7 mouse cellular contexts compared by ENCODE assay signal in genomic region chr11:116101931-116102381, GRCm38 (mm10). TPM values are rescaled to one million over a fixed set of nuclear protein-coding genes. Genes with fewer than 3 reads are reported as not detected.
DNase-seq lines count a peak whose midpoint lies in the region; ATAC-seq and TF ChIP-seq lines count a peak whose summit lies in the region.

No protein-coding gene starts in this region.

- H3K27ac ChIP-seq in brown adipose tissue, adult 24 weeks (replicated peaks; ENCODE audit: low read depth, low read length): peak overlapping the region; percentile 51

- peak overlapping the region; percentile 48; the same call in 1 of the 2 replicates for H3K4me3 ChIP-seq in G1E (ENCODE audit: low read depth, low read length)
- no peak overlapping the region for H3K4me3 ChIP-seq in brown adipose tissue, adult 24 weeks (ENCODE audit: insufficient read depth, low read depth, low read length)

- no peak for ATAC-seq in G1E (ENCODE audit: extremely low read depth, insufficient number of reproducible peaks, low FRiP score, poor library complexity, severe bottlenecking)

- no peaks in the 10 kb centered on the region for H3K36me3 ChIP-seq in G1E (replicated peaks)

- peaks cover 5% of the 10 kb centered on the region; the same call in 1 of the 2 replicates for H3K27me3 ChIP-seq in G1E (ENCODE audit: insufficient read depth, low read length)

- DNase-seq in G1E (ENCODE audit: low spot score): no peak
- peak; percentile 84 to 89 for DNase-seq in heart, adult 9 months (ENCODE audit: low spot score in 2 of 2)
- DNase-seq in kidney, adult 9 months: peak; percentile 61
- DNase-seq in lung, postnatal 14 days: peak; percentile 59
- no peak for DNase-seq in layer of hippocampus, adult 11-12 months (ENCODE audit: low spot score)
- no peak for DNase-seq in ovary, postnatal 14 days (ENCODE audit: low spot score)

- H3K4me1 ChIP-seq in G1E (ENCODE audit: insufficient read depth, low read depth, low read length): peaks cover 80% of the 10 kb centered on the region
- peaks cover 42% of the 10 kb centered on the region for H3K4me1 ChIP-seq in brown adipose tissue, adult 24 weeks (ENCODE audit: control insufficient read depth, insufficient read depth, insufficient read length, low read length)

- H3K9me3 ChIP-seq in G1E (replicated peaks): peaks cover under 1% of the 10 kb centered on the region; the same call in 1 of the 2 replicates

- TF ChIP-seq CTCF in G1E (IDR thresholded peaks at IDR 0.05; ENCODE audit: low read depth, low read length): no peak

RNA-seq across cellular contexts. Expression of gene Wbp2, which starts 15.2 kb away (rescaled TPM):
- 160 and 169 TPM in 2 replicates for total RNA-seq in G1E (2014; fragmentation: Nextera tagmentation)
- total RNA-seq in G1E (2017): 55.9 and 61.6 TPM in 2 replicates
- polyA plus RNA-seq in G1E (2012): 499 and 545 TPM in 2 replicates
- 73.7 and 124 TPM in 2 replicates for polyA plus RNA-seq in brown adipose tissue, adult 24 weeks (2012; ENCODE audit: insufficient read depth, insufficient read length, missing spikeins)

RNA-seq across cellular contexts. Expression of gene Unc13d, which starts 24.2 kb away (rescaled TPM):
- total RNA-seq in G1E (2014; fragmentation: Nextera tagmentation) (26.1 and 31.4 TPM in 2 replicates), G1E (2017) (63.5 and 81.7 TPM in 2 replicates)
- 126 and 144 TPM in 2 replicates for polyA plus RNA-seq in G1E (2012)
- polyA plus RNA-seq in brown adipose tissue, adult 24 weeks (2012; ENCODE audit: insufficient read depth, insufficient read length, missing spikeins): not detected in 2 replicates

RNA-seq across cellular contexts. Expression of gene Trim47, which starts 25.1 kb away (rescaled TPM):
- not detected in 2 replicates for total RNA-seq in G1E (2014; fragmentation: Nextera tagmentation)
- 0.12 and 0.27 TPM in 2 replicates for total RNA-seq in G1E (2017)
- 0.08 TPM in 1 of 2 replicates, not detected in the other for polyA plus RNA-seq in G1E (2012)
- polyA plus RNA-seq in brown adipose tissue, adult 24 weeks (2012; ENCODE audit: insufficient read depth, insufficient read length, missing spikeins): 4.6 and 8.3 TPM in 2 replicates

RNA-seq across cellular contexts. Expression of gene Trim65, which starts 29.0 kb away (rescaled TPM):
- total RNA-seq in G1E (2014; fragmentation: Nextera tagmentation) (not detected in 2 replicates), G1E (2017) (0.05 and 0.12 TPM in 2 replicates)
- polyA plus RNA-seq in G1E (2012): not detected in 2 replicates
- polyA plus RNA-seq in brown adipose tissue, adult 24 weeks (2012; ENCODE audit: insufficient read depth, insufficient read length, missing spikeins): 5.9 and 8.3 TPM in 2 replicates

RNA-seq across cellular contexts. Expression of gene Mrpl38, which starts 36.7 kb away (rescaled TPM):
- 99.3 and 125 TPM in 2 replicates for total RNA-seq in G1E (2014; fragmentation: Nextera tagmentation)
- total RNA-seq in G1E (2017): 38.3 and 45.7 TPM in 2 replicates
- polyA plus RNA-seq in G1E (2012): 144 and 150 TPM in 2 replicates
- polyA plus RNA-seq in brown adipose tissue, adult 24 weeks (2012; ENCODE audit: insufficient read depth, insufficient read length, missing spikeins): 99.5 and 121 TPM in 2 replicates

Comparison
In these comparisons a context has a peak if more than half of its experiments do, and no peak if none do; other contexts are left out.
1. DNase-seq: peak in heart, adult 9 months (2 of 2), kidney, adult 9 months (single experiment) and lung, postnatal 14 days (single experiment); none in G1E (single experiment), layer of hippocampus, adult 11-12 months (single experiment) and ovary, postnatal 14 days (single experiment).
2. RNA of gene Unc13d, which starts 24.2 kb away (polyA plus RNA-seq): 126 to 144 TPM in G1E; not detected in brown adipose tissue, adult 24 weeks; every median in the first group is over 10 times any median in the second.